Mouse (Mus musculus): ENCODE data around the gene Cog5.

Gene Cog5

DNA sequence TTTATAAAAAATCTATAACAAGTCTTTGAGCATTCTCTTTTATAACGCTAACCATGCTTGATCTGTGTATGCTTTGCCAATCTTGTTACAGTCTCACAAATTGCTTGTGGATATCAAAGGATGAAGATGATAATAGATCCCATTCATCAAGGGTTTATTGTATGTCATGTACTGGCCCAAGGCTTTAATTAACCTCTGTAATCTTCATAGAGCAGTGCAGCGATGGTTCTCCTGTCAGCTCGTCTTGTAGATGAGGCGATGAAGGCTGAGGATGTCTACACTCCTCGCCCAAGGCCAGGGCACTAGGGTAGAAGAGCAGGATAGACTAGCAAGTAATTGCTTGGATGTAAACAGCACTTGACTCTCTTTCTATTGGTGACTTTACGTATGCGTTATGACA, 164.9 kb downstream of the Cog5 start:
- no peak for DNase-seq (ENCODE audit: low spot score in 2 of 2)

DNA sequence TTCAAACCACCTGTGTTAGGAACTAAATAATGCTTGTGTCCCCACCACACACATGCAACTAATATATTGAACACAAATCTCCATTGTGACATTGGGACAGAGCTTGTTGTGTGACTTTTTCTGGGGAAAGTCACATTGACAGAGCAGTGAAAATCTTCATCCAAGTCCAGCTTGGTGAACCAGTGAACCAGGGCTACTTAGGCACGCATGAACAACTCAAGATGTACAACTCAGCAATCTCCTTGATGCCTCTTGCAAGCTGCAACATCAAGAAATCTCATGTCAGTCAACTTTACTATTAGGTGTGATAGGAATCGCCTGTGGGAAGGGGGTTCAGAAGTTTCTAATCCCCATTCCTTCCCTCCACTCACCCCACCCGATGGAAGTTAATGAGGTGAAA, 169.0 kb downstream of the Cog5 start:
- no peak for DNase-seq (ENCODE audit: low spot score in 2 of 2)

DNA sequence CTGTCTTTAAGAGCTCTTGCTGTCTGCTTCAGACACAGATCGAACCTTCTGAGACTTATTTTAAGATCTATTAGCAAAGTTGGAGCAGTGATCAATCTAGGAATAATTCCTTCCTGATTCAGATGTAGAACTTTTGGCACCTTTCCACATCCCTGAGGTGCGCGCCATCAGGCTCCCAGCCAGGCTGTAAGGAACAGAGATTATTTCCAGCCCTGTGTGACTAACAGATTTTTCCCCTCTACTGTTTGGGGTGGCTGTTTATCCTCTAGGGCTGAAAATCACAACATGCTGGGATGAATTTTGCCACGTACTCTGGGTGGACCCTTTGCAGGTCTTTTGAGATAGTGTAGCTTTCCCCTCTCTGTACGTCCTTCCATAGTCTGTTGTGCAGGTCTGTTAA, 170.2 kb downstream of the Cog5 start:
- no peak for DNase-seq (ENCODE audit: low spot score in 2 of 2)

DNA sequence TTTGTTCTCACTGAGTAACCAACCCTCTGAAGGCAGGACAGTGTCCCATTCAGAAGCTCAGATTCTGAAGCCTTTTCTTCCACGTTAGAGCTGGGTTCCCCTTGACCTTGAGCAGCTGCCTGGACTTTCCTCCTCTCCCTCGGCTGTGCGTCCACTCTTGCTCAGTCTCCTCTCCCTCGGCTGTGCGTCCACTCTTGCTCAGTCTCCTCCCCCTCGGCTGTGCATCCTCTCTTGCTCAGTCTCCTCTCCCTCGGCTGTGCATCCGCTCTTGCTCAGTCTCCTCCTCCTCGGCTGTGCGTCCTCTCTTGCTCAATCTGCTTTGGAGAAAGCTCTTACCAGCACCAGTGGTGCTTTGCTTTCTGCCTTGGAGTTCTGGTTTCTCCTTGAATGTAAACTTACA, 171.2 kb downstream of the Cog5 start:
- DNase-seq (ENCODE audit: low spot score in 2 of 2), result no peak

DNA sequence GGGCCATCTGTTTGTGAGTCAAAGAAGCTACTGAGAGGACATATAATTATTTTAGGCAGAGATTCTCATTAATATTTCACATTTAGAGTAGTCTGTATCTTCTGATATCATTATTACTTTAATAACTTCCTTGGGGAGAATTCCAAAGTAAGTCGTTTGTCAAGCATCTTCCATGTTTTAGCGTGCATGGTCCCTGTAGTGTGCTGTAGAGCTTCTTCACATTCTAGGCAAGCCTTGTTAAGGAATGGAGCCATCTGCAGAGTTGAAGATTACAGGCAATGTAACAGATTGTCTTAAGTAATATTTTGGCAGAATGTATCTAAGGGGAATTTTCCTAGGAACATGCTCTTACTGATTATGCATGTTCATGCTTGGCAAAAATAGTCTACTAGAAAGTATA, 171.8 kb downstream of the Cog5 start:
- no peak for DNase-seq (ENCODE audit: low spot score in 2 of 2)

DNA sequence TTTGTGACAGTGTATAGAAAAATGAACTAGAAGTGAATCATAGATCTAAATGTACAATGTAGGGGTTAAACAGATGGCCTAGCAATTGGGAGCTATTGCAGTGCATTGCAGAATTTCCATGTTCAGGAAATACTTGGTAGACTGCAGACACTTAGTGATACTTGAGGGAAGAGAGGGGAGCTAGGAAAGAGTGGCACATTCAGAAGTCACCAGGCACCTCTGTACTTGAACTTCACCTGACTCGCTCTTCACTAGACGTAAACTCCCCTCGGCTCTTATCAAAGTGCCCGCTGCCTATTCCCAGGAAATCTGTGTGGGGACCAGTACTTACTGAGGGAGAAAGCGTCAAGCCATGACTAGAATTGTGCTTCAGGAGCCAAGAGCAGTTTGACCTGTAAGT, 180.8 kb downstream of the Cog5 start:
- no peak for DNase-seq (ENCODE audit: low spot score in 2 of 2)

DNA sequence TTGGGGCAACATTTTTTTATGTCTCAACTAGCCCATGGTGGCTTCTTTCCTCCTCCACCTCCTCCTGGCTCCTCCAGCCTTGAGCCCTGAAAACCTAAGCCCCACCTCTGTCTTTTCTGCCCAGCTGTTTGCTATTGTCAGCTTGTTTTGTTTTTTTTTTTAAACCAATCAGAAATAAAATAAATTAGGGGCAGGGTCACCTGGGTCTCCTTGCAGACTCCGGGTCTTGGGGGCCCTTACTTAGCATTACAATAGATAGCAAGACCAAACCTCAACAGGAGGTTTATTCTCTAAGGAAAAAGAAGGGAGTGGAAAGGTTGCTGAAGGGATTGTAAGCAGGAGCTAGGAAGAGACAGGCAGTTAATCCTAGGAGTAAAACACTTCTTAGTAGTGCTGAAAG, 181.5 kb downstream of the Cog5 start:
- DNase-seq (ENCODE audit: low spot score in 2 of 2), result no peak

DNA sequence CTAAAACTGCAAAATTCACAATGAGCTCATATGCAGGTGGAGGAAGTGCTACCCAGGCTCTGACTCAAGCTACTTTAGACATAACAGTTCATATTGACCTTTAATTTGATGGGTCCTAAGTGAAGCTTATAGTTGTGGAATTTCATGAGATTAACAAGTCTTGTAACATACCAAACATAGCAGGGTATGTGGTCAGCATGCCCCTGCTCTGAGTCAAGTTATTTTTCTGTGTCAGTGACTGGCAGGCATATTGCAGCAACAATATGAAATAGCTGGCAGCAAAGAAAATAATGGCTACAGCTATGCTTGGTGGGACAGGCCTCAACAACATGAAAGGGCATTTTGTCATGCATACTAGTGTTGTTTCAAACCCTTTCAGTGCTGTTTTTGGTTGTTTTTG, 183.9 kb downstream of the Cog5 start:
- no peak for DNase-seq (ENCODE audit: low spot score in 2 of 2)

DNA sequence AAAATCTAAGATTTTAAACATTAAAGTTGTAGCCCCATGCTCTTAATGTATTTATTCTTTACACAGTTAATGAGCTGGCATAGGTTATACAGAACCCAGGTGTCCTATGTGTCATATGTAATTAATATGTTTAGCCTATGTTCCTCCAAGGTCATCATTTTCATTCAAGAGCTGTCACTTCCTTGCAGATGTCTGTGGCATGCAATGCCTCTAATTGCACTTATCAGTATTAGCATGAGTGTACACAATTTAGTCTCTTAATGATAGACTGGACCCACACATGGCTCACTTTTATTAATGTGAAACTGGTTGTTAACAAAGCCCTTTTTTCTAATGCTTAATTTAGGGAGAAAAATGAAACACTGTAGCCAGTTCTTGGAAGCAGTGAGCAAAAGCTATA, 184.6 kb downstream of the Cog5 start:
- DNase-seq (ENCODE audit: low spot score in 2 of 2), result no peak

DNA sequence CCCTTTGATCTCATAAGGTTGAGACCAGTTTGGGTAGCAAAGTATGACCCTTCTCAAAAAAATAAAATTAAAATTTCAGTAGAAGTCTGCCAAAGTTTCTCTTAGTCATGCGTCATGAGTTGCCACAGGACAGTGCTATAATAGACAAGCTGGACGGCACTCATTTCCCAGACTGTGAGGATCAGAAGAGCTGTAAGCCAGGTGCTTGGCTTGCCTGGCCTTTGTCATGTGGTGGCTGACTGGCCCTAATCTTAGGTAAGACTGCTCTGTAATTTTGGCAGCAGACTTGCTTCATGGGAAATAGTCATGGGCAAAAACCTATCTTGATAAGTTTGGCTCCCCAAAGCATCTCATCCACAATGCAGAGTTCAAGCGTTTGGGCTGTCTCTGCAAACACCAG, 191.4 kb downstream of the Cog5 start:
- DNase-seq (ENCODE audit: low spot score in 2 of 2), result no peak

DNA sequence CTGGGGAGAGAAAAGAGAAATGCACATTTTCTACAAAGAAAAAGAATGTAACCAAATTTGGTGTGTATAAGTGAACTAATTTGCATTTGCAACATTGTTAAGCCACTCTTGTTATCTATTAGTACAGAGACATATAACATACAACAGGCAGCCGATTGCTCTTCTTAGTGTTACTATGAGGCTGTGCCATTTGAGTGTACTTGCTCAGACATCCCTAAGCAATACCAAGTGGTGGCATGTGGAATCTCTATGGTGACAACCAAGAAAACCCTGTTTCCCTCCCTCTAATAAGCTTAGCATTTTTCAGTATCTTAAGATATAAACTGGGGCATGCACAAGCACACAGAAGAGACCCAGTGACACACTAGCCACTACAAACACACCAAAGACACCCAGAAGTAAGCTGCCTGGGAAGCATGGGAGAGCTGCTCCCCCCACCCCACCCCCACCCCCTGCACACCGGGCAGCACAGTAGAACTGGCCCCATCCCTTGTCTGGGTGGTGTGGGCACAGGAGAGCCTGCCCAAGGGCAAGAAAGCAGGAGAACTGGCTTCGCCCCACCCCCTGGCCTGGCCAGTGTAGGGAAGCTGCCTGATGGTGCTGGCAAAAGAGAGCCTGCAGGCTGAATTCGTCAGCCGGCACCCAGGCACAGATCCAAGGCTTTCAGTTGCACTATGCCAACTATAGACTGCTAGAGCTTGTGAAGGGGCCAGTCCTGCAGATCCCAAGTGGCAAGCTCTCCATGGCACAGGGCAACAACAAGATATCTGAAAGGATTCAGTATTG, 194.2 kb downstream of the Cog5 start:
- DNase-seq (ENCODE audit: low spot score in 2 of 2), result no peak

DNA sequence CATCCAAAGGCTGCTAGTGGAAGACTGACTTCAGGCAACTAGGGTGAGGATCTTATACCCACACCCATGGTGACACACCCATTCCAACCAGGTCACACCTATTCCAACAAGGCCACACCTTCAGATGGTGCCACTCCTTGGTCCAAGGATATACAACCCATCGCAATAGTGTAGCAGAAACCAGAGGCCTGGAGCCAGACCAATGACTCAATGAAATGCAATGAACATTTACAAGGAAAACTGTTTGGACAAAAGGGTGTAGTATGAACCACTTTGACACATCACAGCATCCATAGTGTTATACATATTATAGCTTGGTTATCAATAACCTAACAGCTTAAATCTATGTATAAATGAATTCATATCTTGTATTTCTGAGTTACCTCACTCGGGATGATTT, 194.9 kb downstream of the Cog5 start:
- DNase-seq (ENCODE audit: low spot score in 2 of 2), result no peak

DNA sequence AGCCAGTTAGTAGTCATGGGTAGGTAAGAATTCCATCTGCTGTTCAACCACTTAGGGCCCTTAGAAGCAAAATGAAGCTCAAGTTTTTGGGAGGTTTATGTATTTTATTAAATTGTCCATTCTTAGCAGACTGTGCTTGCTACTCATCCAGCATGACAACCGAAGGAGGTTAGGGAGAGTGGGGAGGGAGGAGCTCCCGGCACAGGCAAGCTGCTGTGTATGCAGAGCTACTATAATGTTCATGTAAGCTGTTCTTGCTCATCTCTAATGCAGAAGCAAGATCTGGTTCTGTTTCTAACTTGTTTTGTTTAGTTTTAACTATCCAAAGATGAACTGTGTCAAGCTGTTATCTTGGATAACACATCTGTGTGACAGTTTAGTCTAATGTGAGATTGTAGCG, 199.4 kb downstream of the Cog5 start:
- DNase-seq (ENCODE audit: low spot score in 2 of 2), result no peak

DNA sequence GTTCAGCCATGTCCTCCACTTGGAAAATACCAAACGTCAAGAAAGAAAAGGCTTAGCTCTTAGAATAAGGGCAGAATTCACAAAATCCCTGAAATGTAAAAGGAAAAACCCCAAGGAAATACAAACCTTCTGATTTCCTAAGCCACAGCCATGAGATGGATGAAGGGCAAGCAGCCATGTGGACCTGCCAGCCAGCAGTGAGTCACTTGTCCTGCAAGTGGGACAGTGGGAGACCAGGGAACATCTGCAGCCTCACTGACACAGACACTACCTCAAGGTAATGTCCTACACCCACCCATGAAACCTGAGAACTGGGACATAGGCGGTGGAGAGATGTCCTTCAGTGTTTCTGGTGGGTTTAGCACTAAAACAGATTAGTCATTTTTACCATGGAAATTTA, 200.1 kb downstream of the Cog5 start:
- DNase-seq (ENCODE audit: low spot score in 2 of 2), result no peak

DNA sequence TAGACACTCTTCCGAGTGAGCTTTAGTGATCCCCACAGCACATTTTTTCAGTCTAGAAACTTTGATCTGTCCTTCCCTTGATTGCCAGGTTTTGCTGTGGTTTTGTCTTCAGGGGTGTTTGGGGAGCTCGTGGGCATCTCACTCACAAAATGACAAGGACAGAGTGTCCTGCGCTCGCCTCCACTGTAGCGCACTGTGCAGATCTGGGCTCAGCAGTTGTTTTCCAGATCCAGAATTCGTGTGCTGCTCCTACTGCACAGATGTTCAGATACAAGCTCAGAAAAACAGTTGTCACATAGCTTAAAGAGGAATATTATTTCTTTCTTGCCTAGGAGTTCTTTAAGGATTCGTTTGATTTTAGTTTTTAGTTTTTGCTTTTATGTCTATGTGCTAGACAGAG, 203.1 kb downstream of the Cog5 start:
- no peak for DNase-seq (ENCODE audit: low spot score in 2 of 2)

DNA sequence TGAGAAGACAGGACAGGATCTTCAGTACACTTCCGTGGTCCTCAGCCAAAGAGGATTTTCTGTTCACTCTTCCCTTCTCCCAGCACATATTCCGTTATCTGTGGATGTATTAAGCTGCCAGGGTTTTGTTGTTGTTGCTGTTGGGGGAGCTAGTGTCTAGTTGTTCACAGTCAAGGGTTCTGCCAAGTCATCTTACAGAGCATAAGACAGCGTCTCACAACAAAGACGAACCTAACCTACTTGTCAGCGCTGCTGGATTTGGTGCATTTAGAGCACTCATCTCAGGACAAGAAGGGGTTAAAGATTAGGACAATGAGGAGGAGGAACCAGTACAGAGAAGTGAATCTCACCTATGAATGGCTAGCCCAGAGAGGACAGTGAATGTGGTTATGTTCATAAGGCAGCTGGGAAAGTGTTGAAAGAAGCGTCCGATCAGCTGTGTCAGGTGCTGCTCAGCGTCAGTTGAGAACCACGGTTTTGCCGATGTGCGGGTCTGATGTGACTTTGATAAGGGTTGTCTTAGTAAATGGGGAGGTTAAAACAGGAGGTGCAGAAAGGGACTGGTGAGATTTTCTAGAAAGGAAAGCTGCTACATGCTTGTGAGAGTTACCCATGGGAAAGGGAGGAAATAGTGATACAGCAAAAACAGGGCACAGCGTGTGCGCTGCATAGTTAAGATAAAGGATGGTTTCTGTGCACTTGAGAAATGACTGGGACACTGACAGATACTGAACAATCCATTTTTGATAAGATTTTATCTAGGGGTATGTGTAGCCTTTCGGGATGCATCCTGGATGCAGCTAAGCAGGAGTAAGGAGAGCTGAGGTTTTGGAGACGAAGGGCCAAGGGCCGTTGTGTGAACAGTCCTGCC, 208.2 kb downstream of the Cog5 start:
- no peak for DNase-seq (ENCODE audit: low spot score in 2 of 2)

DNA sequence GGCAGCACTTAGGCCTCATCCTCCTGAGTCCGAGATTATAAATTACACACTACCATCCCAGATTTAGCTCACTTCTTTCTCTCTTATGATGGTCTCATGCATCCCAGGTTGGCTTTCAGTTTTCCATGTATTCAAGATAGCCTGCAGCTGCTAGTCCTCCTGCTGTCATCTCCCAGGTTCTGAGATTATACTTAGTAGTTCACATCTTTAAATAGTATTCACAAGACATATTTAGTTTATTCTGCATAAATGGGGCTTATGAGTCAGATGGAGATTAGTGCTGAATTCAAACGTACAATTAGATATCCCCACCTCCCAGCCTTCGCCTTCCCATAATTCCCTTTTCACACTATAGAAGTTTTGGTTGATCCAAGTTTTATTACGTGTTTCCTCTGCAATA, 222.1 kb downstream of the Cog5 start:
- no peak for DNase-seq (ENCODE audit: low spot score in 2 of 2)

DNA sequence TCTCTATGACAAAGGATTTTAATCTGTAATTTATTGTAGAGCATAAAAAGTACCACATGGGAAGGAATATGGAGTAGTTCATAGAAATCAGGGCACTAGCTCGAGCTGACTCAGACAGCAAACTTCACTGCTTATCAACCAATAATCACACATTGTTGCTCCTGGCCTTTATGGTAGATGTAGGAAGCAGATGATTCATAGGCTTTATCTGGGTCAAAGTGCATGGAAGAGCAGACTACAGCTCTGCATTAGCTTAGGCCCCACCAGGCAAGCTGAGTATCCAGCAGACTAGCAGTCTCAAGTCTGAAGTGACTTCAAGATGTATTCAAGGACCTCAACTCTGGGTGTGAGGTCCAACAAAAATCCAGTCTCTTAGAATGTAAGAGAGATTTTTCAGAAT, 228.1 kb downstream of the Cog5 start:
- DNase-seq (ENCODE audit: low spot score in 2 of 2), result no peak

DNA sequence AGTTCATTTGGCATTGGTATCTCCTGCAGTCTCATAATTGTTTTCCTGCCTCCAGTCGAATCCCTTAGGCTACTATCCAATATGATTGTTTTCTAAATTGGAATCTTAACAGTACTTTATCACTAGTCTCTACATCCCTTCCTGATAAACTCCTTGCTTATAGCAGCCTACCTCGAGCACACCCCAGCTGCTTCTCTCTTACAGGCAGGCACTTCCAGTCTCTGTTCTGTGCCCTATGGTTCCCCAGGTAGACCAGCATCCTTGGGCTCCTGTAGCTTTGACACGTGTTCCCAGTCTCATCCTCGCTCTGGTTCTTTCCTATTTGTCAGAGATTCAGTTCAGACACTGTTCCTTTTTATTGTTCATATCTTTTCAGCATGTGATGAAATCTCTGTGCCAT, 229.7 kb downstream of the Cog5 start:
- no peak for DNase-seq (ENCODE audit: low spot score in 2 of 2)

DNA sequence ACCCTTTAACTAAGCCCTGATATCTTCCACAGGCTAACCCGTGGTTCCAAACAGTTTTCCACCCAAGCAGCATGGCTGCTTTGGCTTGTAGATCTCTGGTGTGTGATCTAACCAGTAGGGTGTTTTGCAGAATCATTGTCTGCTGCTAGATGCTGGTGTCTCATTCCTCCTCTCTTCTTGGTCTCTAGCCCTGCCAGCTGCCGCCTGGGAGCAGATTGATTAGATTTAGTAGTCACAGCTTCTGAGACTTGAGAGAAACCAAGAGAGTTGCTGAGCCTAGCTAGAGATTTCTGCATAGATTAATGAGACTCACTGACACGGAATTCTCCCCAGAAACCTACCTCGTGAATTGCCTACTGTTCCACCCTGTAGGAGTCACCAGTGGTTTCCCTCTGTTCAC, 230.4 kb downstream of the Cog5 start:
- no peak for DNase-seq (ENCODE audit: low spot score in 2 of 2)

DNA sequence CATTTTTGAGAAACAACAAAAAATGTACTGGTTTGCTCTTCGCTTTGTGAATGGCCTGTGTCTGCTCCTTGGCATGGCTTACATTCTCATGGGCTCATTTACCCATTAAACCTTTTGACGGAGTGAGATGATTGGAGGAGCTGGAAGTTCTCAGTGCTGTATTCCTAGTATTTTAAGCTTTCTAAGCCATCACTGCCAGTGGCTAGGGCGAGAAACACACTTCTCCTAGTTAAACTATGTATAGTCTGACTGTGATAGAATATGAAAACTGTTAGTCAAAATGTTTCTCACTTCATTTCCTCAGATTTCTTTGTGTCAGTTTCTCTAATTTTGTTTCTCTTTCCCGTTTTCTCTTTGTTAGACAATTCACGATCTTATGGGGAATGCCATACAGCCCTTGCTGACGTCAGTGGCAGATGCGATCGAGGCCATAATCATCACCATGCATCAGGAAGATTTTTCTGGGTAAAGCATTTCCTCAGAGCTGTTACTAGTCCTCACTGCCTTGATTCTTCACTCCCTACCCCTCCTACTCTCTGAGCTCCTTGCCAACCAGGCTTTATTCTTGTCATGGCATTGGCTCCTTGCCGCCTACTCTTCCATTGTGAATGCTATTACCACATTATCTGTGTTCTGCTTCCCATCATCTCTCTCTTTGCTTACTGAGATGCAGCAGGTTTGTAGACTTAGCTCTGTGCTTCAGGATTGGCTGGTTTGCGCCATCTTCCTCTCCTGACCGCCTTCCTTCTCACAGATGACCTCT, 231.4 kb downstream of the Cog5 start:
- DNase-seq (ENCODE audit: low spot score in 2 of 2), result no peak

DNA sequence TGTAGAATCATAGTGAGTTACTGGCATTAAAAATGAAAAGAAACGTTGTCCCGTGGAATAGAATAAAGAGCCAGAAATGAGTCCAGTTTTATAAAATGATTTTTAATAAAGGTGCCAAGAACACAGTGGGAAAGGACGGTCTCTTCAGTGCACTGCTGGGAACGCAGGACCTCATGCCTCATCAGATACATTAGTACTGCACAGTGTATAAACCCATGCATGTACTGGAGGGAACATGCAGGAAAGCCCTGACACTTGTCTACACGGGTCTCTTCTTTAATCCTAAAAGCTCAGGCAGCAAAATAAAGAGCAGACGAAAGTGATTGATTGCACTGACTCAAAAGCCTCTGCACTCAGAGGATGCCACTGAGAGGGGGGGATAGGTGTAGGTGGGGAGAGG, 236.0 kb downstream of the Cog5 start:
- DNase-seq (ENCODE audit: low spot score in 2 of 2), result no peak

DNA sequence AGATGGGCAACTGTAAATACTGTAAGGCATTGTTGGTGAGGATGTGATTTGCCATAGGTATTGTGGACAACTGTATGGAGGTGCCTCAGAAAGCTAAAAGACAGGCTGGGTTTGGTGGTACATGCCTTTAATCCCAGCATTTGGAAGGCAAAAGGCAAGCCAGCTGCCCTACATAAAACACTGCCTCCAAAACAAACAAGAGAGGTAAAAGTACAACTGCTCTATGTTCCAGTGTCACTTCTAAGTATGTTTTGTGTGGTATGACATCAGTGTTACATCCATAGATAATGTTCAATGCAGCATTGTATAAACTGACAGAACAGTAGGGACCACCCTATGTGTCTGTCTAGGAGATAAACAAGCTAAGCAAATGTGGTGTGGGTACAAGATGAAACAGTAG, 237.4 kb downstream of the Cog5 start:
- no peak for DNase-seq (ENCODE audit: low spot score in 2 of 2)

Measured in spleen, postnatal 4 days (tissue).